Mouse (Mus musculus) ES-E14 (cell line): ENCODE measurements at regions not wholly inside any gene's neighbourhood (a gene's known extent, or its start where the extent isn't known, plus 50 kb on each side); places are given as distances from the start of the nearest gene placed in this dataset.

Source experiments
- DNase-seq: peaks from one replicate; pipeline ENCODE4 v3.0.0-alpha.2; 2013; ENCODE audit warnings: low read depth, low spot score
- H3K27ac ChIP-seq: 2 replicates; pipeline ENCODE4 v1.5.1; 2012; ENCODE audit warnings: low read depth, mild to moderate bottlenecking, low read length, moderate library complexity, mixed read lengths; ENCODE audit not compliant: poor library complexity, insufficient read depth, severe bottlenecking
- H3K36me3 ChIP-seq: 2 replicates; pipeline ENCODE4 v1.6.1; 2012; ENCODE audit warnings: mild to moderate bottlenecking, low read length, moderate library complexity, mixed read lengths; ENCODE audit not compliant: control insufficient read depth, poor library complexity, insufficient read depth, severe bottlenecking
- H3K4me1 ChIP-seq, 2 experiments: fragments of 150-350 bp in 1 of 2; sonication (generic) in 1 of 2; 2 replicates each; pipeline ENCODE4 v1.6.1; 2012; ENCODE audit warnings: low read length in 2 of 2, mild to moderate bottlenecking in 1 of 2, mixed read lengths in 1 of 2; ENCODE audit not compliant: control insufficient read depth in 2 of 2, insufficient read depth in 2 of 2, poor library complexity in 1 of 2
- H3K4me3 ChIP-seq, 2 experiments: fragments of 150-350 bp in 1 of 2; sonication (generic) in 1 of 2; 2 replicates each; pipeline ENCODE4 v1.5.1; 2012; ENCODE audit warnings: low read length in 2 of 2, low read depth in 1 of 2, mild to moderate bottlenecking in 1 of 2, mixed read lengths in 1 of 2; ENCODE audit not compliant: insufficient read depth in 1 of 2, poor library complexity in 1 of 2, severe bottlenecking in 1 of 2
- H3K9ac ChIP-seq: 2 replicates; pipeline ENCODE4 v1.6.1; 2012; ENCODE audit warnings: low read depth, mild to moderate bottlenecking, low read length, mixed read lengths; ENCODE audit not compliant: poor library complexity, insufficient read depth, severe bottlenecking
- H3K9me3 ChIP-seq: fragments of 150-350 bp; sonication (generic); 2 replicates; pipeline ENCODE4 v1.6.1; 2012; ENCODE audit warnings: low read depth, mild to moderate bottlenecking, low read length; ENCODE audit not compliant: control insufficient read depth, insufficient read depth
- CHD2 ChIP-seq: IDR thresholded peaks from 2 replicates; pipeline ENCODE4 v1.6.1; 2014; ENCODE audit warnings: mild to moderate bottlenecking, low read depth, low read length, inconsistent platforms
- HCFC1 ChIP-seq: IDR thresholded peaks from 2 replicates; pipeline ENCODE4 v1.6.1; 2012; ENCODE audit warnings: low read length, inconsistent platforms, borderline replicate concordance; ENCODE audit not compliant: insufficient read depth
- MAFK ChIP-seq: IDR thresholded peaks from 2 replicates; pipeline ENCODE4 v1.6.1; 2014; ENCODE audit warnings: mild to moderate bottlenecking, low read depth, low read length, inconsistent platforms; ENCODE audit not compliant: insufficient read depth
- ZC3H11A ChIP-seq: IDR thresholded peaks from 2 replicates; pipeline ENCODE4 v1.6.1; 2012; ENCODE audit warnings: low read depth, mild to moderate bottlenecking, inconsistent platforms, low read length, borderline replicate concordance
- ZNF384 ChIP-seq: IDR thresholded peaks from 2 replicates; pipeline ENCODE4 v1.6.1; 2012; ENCODE audit warnings: low read depth, low read length, inconsistent platforms
- in situ Hi-C, 2 experiments: fragments of 600-800 bp; cut with MboI; formaldehyde crosslinking; loops; one replicate each; pipeline ENCODE4 v1.15.1; 2025; ENCODE audit warnings: low sequenced_read_pairs in 2 of 2, inconsistent platforms in 1 of 2; ENCODE audit not compliant: unreplicated experiment in 2 of 2

DNA sequence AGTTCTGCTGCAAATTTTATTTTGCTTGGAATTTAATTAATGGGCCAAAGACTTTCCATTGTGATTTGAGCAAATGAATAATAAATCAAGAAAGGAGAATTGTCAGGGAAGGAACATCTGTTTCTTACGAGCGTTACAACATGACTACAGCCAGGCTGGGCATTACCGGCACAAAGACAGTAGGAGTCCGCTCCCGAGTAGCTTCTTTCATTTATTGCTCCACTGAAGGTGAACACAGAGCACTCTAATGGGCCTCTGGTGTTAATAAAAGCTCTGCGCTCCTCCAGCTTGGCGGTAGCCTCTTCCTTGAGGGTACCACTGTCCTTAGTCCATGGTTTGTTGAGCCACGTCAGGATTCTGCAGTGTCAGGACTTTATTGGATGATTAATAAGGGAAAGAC, 69.0 kb upstream of the D1Pas1 start:
- in situ Hi-C loops, result no loop called here

GRCm38 (mm10) chr1:186889584-186889852, 77.7 kb upstream of the D1Pas1 start:
- no peaks in the 10 kb centered on the region; a peak in 1 of 4 replicates for H3K4me1 ChIP-seq
- H3K36me3 ChIP-seq, result no peaks in the 10 kb centered on the region
- no peak for TF ChIP-seq ZC3H11A
- no peak for TF ChIP-seq ZNF384
- no peak for TF ChIP-seq MAFK
- TF ChIP-seq HCFC1, result no peak
- no peak for TF ChIP-seq CHD2
- in situ Hi-C loops, result no loop called here
- no peak overlapping the region for H3K4me3 ChIP-seq
- DNase-seq, result no peak
- H3K27ac ChIP-seq, result no peak overlapping the region
- no peak overlapping the region for H3K9ac ChIP-seq
- no peaks in the 10 kb centered on the region for H3K9me3 ChIP-seq

More for the DNA sequence above, 69.0 kb upstream of the D1Pas1 start:
- Histone ChIP-seq H3K9ac (no peak overlapping the region), H3K4me3 (no peak overlapping the region), H3K4me1 (no peaks in the 10 kb centered on the region), H3K27ac (no peak overlapping the region), H3K36me3 (no peaks in the 10 kb centered on the region), H3K9me3 (no peaks in the 10 kb centered on the region)
- TF ChIP-seq MAFK (no peak), ZNF384 (no peak), CHD2 (no peak), HCFC1 (no peak), ZC3H11A (no peak)
- no peak for DNase-seq

GRCm38 (mm10) chr1:186888767-186889583, 78.2 kb upstream of the D1Pas1 start:
- H3K27ac ChIP-seq, result no peak overlapping the region
- in situ Hi-C loops, result no loop called here
- no peak overlapping the region for H3K4me3 ChIP-seq
- H3K4me1 ChIP-seq, result no peaks in the 10 kb centered on the region; a peak in 1 of 4 replicates
- H3K9me3 ChIP-seq, result no peaks in the 10 kb centered on the region
- TF ChIP-seq HCFC1, result no peak
- no peak for TF ChIP-seq ZC3H11A
- TF ChIP-seq ZNF384, result no peak
- TF ChIP-seq CHD2, result no peak
- TF ChIP-seq MAFK, result no peak
- no peaks in the 10 kb centered on the region for H3K36me3 ChIP-seq
- no peak overlapping the region for H3K9ac ChIP-seq
- no peak for DNase-seq

DNA sequence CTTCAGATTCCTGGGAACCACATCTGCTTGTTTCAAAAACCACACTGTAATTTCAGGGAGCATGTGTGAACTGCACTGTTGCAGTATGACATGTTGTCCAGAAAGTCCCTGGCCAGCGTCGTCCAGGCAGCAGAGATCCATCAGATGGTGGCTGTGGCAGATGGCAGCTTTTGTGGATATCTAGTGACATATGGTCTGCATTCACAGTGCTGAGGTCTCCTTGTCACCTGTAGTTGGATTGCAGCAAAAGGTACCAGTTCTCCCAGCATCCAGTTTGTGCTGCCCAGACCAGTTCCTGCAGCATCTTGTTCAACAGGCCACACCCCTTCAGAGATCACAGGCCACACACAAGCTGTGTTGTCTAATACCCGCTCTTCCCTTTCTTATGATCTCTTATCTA, 80.1 kb upstream of the D1Pas1 start:
- Histone ChIP-seq H3K36me3 (no peaks in the 10 kb centered on the region), H3K9me3 (no peaks in the 10 kb centered on the region), H3K9ac (no peak overlapping the region), H3K4me1 (no peaks in the 10 kb centered on the region; a peak in 1 of 4 replicates), H3K4me3 (no peak overlapping the region), H3K27ac (no peak overlapping the region)
- in situ Hi-C loops, result no loop called here
- TF ChIP-seq ZNF384 (no peak), MAFK (no peak), CHD2 (no peak), ZC3H11A (no peak), HCFC1 (no peak)
- DNase-seq, result no peak

DNA sequence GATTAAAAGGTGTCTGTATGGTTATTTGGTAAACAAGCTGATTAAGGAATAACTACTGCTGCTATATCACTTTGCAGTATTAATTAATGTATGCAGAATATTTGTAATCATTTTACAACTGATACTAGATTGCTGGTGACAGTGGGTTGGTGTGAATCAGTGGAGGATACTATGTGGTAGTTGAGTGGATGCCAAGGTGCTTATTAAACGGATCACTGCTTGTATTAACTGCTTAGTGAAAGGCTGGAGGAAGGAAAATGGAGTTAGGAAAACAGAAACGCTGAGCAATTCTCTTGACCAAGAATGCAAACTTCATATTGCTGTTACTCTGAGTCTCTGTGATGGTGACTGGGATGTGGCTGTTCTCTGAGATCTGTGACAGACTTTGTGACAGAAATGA, 86.8 kb upstream of the D1Pas1 start:
- in situ Hi-C loops, result no loop called here
- H3K36me3 ChIP-seq, result no peaks in the 10 kb centered on the region

More for the DNA sequence above, 86.8 kb upstream of the D1Pas1 start:
- Histone ChIP-seq H3K27ac (no peak overlapping the region), H3K9me3 (no peaks in the 10 kb centered on the region), H3K4me3 (no peak overlapping the region), H3K9ac (no peak overlapping the region), H3K4me1 (no peaks in the 10 kb centered on the region)
- TF ChIP-seq CHD2 (no peak), ZC3H11A (no peak), ZNF384 (no peak), HCFC1 (no peak), MAFK (no peak)
- DNase-seq, result no peak
